Mouse (Mus musculus) natural killer cell, adult 2 months (primary cell): ENCODE data around the gene Mybphl.

Source experiments
- DNase-seq, 2 experiments: peaks; one replicate each; pipeline ENCODE4 v3.0.0; 2022; ENCODE audit warnings: low spot score in 2 of 2

Gene Mybphl

GRCm38 (mm10) chr3:108372274-108372673 lies 7.6 kb downstream of the Mybphl start:
- no peak for DNase-seq

GRCm38 (mm10) chr3:108372691-108373090 lies 8.0 kb downstream of the Mybphl start:
- DNase-seq, result no peak

- no peak for DNase-seq
These were observed 14.4 kb downstream of the Mybphl start for GRCm38 (mm10) chr3:108378875-108379663.

GRCm38 (mm10) chr3:108380695-108381094 lies 16.0 kb downstream of the Mybphl start:
- no peak for DNase-seq

GRCm38 (mm10) chr3:108381945-108382875 lies 17.5 kb downstream of the Mybphl start:
- DNase-seq, result peak in 1 of 2 experiments; percentile 6

- peak; percentile 18 to 23 for DNase-seq
These were observed 19.0 kb downstream of the Mybphl start, which contains the start of gene Psrc1 for GRCm38 (mm10) chr3:108383485-108384354. Gene Psrc1 (plus strand): TSS chr3:108383839.

GRCm38 (mm10) chr3:108384425-108384824 lies 19.7 kb downstream of the Mybphl start:
- DNase-seq, result no peak

- no peak for DNase-seq
These were observed 21.5 kb downstream of the Mybphl start for GRCm38 (mm10) chr3:108386186-108386585.

GRCm38 (mm10) chr3:108389111-108389545 lies 24.4 kb downstream of the Mybphl start:
- DNase-seq, result peak; percentile 93 to 96

- DNase-seq, result no peak
These were observed 27.6 kb downstream of the Mybphl start for GRCm38 (mm10) chr3:108392299-108392698.

GRCm38 (mm10) chr3:108392793-108393192 lies 28.1 kb downstream of the Mybphl start:
- DNase-seq, result no peak

GRCm38 (mm10) chr3:108398281-108398680 lies 33.6 kb downstream of the Mybphl start:
- DNase-seq, result no peak

- no peak for DNase-seq
These were observed 35.7 kb downstream of the Mybphl start for GRCm38 (mm10) chr3:108400442-108400841.

- peak; percentile 83 to 94 for DNase-seq
These were observed 37.2 kb downstream of the Mybphl start for GRCm38 (mm10) chr3:108401692-108402527.

GRCm38 (mm10) chr3:108402528-108402920 lies 37.8 kb downstream of the Mybphl start:
- DNase-seq, result no peak

- no peak for DNase-seq
These were observed 41.0 kb downstream of the Mybphl start for GRCm38 (mm10) chr3:108405536-108406305.

GRCm38 (mm10) chr3:108406306-108406885 lies 41.7 kb downstream of the Mybphl start:
- DNase-seq, result no peak

- DNase-seq, result no peak
These were observed 43.9 kb downstream of the Mybphl start for GRCm38 (mm10) chr3:108408517-108409008.
